Mouse (Mus musculus): ENCODE results near the gene Zkscan6. TPM values are rescaled to one million over a fixed set of nuclear protein-coding genes. Genes with fewer than 3 reads are reported as not detected.

Gene Zkscan6
- polyA plus RNA-seq (2012; rRNA removed): 4.2 and 4.9 TPM in 2 replicates

GRCm38 (mm10) chr11:65806909-65807504 lies at the start of gene Zkscan6:
Zkscan6 (plus strand) TSS chr11:65807175.
- under 1% methylated on average over 58 of the region's 58 CpGs for WGBS
- peak; percentile 81 for DNase-seq (ENCODE audit: low read depth, low spot score)

GRCm38 (mm10) chr11:65759350-65759749 lies 47.6 kb upstream of the Zkscan6 start:
- DNase-seq (ENCODE audit: low read depth, low spot score): no peak
- 90% methylated on average over 1 of the region's 1 CpGs for WGBS

GRCm38 (mm10) chr11:65760912-65761311 lies 46.1 kb upstream of the Zkscan6 start:
- no peak for DNase-seq (ENCODE audit: low read depth, low spot score)
- WGBS: 97% methylated on average over 2 of the region's 2 CpGs

GRCm38 (mm10) chr11:65768445-65768844 lies 38.5 kb upstream of the Zkscan6 start:
- DNase-seq (ENCODE audit: low read depth, low spot score): no peak

- DNase-seq (ENCODE audit: low read depth, low spot score): no peak
- WGBS: 79% methylated on average over 5 of the region's 5 CpGs
These were observed 37.0 kb upstream of the Zkscan6 start for GRCm38 (mm10) chr11:65769990-65770389.

DNA sequence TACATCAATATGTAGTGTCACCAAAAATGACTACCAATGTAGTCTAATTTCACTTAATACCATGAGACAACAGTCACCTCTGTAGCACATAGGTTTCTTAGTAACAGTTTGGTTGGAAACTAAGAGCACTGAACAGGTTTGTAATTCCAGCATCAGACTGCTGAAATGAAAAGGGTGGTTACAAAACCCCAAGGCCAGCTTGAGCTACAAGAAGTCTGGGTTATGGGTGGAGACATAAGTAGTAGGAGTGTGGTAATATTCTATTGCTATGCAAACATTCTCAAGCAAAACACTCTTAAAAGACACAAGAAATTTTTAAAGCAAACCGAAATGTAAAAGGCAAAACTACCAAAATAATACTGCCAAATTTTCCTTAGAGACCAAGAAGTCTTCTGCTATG lies 35.4 kb upstream of the Zkscan6 start:
- WGBS: 51% methylated on average over 1 of the region's 1 CpGs
- DNase-seq (ENCODE audit: low read depth, low spot score): no peak

DNA sequence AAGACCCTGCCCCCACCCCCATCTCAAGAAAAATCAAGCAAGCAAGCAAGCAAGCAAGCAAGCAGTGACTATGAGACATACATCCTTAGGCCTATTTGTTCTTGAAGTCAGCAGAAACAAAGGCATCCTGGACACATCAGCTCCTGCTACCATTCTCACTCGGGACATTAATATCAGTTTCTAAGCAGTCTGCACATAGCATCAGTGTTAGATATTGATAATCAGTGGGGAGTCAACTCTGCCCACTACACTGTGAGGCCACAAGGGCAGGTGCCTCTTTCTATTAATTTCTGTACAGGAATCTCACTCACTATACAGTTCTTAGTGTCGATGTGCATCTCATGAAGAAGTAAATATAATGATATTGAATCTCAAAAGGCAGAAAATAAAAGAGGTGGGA lies 33.4 kb upstream of the Zkscan6 start:
- DNase-seq (ENCODE audit: low read depth, low spot score): no peak
- 74% methylated on average over 2 of the region's 2 CpGs for WGBS

- WGBS: 74% methylated on average over 6 of the region's 6 CpGs
- no peak for DNase-seq (ENCODE audit: low read depth, low spot score)
These were observed 32.9 kb upstream of the Zkscan6 start for GRCm38 (mm10) chr11:65773946-65774656.

- DNase-seq (ENCODE audit: low read depth, low spot score): peak; percentile 35
- WGBS: 35% methylated on average over 2 of the region's 2 CpGs
These were observed 29.9 kb upstream of the Zkscan6 start for GRCm38 (mm10) chr11:65776906-65777611.

GRCm38 (mm10) chr11:65777810-65778209 lies 29.2 kb upstream of the Zkscan6 start:
- WGBS: 54% methylated on average over 5 of the region's 5 CpGs
- no peak for DNase-seq (ENCODE audit: low read depth, low spot score)

DNA sequence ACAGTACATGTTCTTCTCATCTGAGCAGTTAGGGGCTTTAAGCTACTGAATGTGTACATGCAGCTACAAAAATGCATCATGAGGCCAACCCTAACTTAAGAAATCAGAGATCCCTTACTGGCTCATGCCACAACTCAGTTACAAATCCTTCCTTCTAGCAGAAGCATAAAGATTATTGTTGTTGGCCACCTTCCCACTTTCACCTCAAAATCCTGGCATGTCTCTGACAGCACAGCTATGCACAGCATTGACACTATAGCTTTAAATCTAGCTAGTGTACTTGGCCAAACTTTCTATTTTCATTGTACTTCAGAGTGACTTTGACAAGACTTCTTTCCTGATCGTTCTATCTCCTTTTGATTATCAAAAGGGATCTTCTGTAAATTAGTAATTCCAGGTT lies 27.9 kb upstream of the Zkscan6 start:
- WGBS: 26% methylated on average over 1 of the region's 1 CpGs
- no peak for DNase-seq (ENCODE audit: low read depth, low spot score)

DNA sequence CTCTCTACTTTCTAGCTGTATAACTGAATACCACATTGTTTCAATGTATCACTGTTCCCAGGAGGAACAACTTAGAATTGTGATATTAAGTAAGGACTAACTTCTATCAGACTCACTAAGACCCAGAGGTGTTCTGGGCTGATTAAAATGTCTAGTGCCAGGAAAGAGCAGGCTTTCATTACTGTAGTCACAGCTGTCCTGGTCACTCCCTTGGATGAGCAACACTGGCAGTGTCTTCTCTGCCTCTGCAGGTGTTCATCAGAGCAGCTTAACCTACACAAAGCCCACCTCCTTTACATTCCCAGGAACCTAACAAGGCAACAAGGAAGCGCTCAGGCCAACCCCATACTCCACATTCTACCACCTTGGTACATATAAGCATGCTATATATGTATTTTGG lies 27.4 kb upstream of the Zkscan6 start:
- WGBS: 97% methylated on average over 1 of the region's 1 CpGs
- no peak for DNase-seq (ENCODE audit: low read depth, low spot score)

DNA sequence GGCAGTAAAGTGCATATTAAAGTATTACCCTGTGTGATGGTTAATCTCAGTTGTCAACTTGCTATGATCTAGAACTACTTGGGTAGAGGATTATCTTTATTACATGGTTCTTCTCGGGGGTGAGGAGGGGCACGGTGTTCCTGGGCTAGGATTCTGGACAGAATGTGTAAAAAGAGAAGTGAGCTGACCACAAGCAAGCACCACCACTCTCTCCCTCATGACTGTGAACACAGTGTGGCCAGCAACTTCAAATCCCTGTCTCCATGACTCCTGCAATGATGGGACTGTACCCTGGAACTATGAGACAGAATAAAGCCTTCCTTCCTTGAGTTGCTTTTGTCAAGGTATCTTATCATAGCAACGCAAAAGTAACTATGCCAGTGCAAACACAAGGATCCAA lies 25.4 kb upstream of the Zkscan6 start:
- 61% methylated on average over 3 of the region's 3 CpGs for WGBS
- DNase-seq (ENCODE audit: low read depth, low spot score): no peak

- no peak for DNase-seq (ENCODE audit: low read depth, low spot score)
- WGBS: 72% methylated on average over 2 of the region's 2 CpGs
These were observed 20.8 kb upstream of the Zkscan6 start for GRCm38 (mm10) chr11:65786160-65786559.

DNA sequence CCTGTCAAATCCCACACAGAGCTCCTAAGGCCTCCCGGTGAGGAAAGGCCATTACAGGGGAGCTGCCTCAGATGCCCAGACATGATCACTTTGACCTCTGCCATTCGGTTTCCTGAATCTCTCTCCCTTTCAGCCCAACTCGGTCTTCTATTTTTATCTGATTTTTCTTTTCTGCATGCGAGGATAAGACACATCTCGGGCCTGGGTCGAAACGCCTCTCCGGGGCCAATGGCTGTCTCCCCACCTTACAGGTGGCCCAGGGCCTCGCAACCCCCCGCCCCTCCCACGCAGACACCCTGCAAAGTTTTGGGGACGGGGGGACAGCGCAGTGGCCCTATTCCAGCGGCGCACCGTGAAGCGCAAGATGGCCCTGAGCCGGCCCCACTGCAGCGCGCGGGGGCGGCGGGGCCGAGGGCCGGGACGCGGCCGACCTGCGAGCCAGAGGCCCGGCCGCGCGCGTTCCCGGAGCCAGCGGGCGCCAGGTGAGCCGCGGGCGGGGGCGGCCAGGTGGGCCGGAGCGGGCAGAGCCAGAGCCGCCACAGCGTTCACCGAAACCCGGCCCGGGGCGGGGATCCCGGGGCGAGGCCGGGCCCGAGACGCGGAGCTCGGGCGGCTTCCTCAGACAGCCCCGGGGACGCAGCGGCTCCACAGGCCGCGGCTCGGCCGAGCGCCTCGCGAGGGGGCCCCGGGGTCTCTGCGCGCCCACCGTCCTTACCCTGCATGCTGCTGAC lies 19.4 kb upstream of the Zkscan6 start:
- WGBS: 1% methylated on average over 71 of the region's 71 CpGs

DNA sequence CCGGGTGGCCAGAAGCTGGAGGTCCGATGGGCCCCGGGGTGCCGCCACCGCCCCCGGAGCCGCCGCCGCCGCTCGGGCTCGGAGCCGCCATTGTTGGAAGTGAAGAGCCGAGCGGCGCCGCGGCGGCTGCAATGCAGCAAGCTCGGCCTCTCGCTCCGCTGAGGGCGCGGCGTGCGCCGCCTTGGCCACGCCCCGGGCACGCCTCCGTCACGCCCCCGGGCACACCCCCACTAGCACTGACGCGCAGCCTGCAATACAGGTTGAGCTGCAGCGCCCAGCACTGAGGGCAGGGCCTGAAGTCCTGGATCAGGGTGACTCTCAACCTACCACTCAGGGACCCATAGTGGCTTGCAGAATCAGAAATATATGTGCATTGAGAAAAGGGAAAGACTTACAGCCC lies 18.8 kb upstream of the Zkscan6 start, which contains the start of gene Map2k4:
Gene Map2k4, minus strand, starts transcription at position 144 of the 400 bp plus-strand sequence.
- DNase-seq (ENCODE audit: low read depth, low spot score): peak; percentile 70
- under 1% methylated on average over 33 of the region's 36 CpGs for WGBS

More for the DNA sequence above, 19.4 kb upstream of the Zkscan6 start:
- DNase-seq (ENCODE audit: low read depth, low spot score): no peak

DNA sequence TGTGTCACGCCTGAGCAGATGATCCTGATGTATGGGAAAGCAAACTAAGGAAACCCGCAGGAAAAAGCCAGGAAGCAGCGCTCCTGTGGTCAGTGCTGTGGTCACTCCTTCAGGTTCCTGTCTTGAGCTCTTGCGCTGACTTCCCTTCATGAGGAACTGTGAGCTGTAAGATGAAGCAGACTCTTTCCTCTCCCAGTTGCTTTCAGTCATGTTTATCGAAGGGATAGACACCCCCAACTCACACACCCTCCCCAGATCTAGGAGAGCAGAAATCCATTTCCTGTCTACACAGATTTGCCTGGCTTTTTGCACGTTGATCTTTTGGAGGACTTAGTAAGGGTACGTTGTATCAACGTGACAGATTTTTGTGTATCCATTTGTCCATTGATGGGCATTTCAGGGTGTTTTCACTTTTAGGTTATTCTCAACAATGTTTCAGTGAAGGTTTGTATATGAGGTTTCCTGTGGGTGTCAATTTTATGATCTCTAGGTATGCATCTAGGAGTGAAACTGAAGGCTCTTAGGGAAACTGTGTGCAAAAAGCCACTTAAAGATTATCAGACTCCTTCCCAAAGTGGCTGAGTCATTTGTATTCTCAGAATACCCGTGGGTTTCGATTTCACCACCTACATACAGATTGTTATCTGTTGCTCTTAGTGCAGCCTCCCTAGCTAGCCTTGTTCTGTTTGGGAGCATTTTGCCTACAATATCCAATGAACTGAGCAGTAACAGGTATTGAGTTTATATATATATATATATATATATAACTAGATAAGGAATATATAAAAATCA lies 12.4 kb upstream of the Zkscan6 start:
- DNase-seq (ENCODE audit: low read depth, low spot score): no peak
- 63% methylated on average over 10 of the region's 10 CpGs for WGBS

DNA sequence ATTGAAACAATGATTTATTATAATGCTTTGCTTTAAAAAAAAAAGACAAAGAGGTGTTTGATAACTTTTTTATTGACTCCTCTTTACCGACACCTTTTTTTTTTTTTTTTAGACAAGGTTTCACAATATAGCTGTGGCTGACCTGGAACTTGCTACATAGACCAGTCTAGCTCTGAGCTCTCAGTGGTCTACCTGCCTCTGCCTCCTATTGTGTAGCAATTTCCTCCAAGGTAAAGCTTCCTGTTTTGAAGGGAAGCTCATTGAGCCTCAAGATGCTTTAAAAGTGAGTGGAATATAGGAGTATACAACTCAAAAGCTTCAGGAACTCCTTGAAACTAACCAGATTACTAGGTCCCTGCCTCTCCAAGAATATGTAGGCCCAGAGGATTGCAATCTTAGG lies 11.1 kb upstream of the Zkscan6 start:
- 55% methylated on average over 1 of the region's 1 CpGs for WGBS
- DNase-seq (ENCODE audit: low read depth, low spot score): no peak

- no peak for DNase-seq (ENCODE audit: low read depth, low spot score)
- WGBS: 67% methylated on average over 3 of the region's 3 CpGs
These were observed 5.1 kb upstream of the Zkscan6 start for GRCm38 (mm10) chr11:65801899-65802298.
